Mouse (Mus musculus) A20 (cell line): ENCODE data around the gene Fam53b.

Experiments
- DNase-seq: peaks from one replicate; pipeline ENCODE4 v3.0.0-alpha.2; 2011; ENCODE audit warnings: low read depth, low spot score

Gene Fam53b

DNA sequence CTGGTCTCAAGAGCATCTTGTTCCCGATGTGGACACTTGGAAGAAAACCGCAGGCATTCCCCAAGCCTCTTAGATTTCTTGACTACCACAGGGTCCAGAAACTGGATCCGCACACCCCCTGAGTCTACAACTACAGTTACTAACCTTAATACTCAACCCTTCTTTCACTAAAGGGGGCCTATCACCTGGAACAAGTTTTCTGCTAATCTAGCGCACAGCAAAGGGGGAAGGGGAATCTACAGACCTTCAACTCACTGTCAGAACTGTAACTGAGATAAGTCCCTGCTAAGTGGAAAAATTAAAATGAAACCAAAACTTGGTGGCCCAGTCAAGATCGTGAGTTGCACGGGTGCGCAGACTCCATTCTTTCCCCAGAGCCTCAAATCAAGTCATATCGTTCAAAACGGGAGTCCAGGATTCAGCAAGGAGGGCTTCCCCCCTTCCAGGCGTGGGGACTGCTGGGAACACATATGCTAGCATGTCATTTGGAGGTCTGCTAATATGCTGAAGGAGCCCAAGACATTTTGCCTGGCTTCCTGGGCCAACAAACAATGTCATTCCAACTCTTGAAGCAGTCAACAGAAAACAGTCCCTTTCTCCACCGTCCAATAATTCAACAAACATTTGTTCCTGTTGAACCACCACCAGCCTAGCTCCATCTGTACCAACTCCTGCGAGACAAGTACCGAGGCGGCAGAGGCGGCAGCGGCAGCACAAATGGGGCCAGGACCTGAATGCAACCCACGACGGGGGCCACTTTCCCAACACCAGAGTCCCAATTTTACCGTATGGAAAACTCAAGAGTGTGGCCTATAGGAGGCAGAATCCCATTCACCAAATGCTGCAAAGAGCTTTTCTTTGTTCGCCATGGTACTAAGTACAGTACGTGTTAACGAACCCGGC, 1.7 kb downstream of the Fam53b start:
- DNase-seq, result peak; percentile 79

DNA sequence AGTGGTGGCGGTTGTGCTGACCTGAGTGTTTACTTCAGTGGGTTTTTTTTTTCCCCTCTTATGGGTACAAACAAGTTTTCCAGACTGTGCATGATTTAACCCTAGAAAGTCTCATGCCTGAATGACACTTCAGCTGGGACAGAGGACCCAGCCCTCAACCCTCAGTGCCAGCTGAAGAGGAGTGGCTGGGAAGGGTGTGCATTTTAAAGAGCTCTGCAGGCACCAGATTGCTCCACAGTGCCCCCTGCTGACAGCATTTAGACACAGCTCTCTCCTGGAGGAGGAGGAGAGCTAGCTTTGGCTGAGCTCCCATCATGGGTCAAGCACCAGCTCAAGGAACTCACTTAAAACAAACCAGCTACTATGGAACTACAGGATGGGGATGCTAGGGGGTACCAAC, 2.8 kb downstream of the Fam53b start:
- peak; percentile 90 for DNase-seq

DNA sequence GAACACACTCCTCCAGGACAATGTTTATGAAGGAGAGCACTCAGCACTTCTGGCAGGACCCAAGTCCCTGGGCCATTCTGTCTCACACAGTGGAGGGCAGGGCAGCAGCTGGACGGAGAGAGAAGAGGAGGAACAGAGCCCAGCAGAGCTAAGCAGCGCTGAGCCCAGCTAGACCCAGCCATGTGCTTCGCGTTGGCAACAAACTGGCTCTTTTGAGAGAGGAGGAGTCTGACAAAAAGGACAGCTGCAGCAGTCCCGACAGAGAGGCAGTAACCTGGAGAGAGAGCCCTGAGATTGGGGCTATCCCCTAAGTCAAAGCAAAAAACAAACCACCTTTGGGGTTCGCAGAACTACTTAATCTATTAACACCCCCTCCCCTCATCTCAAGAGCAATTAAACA, 3.3 kb downstream of the Fam53b start:
- DNase-seq, result no peak

DNA sequence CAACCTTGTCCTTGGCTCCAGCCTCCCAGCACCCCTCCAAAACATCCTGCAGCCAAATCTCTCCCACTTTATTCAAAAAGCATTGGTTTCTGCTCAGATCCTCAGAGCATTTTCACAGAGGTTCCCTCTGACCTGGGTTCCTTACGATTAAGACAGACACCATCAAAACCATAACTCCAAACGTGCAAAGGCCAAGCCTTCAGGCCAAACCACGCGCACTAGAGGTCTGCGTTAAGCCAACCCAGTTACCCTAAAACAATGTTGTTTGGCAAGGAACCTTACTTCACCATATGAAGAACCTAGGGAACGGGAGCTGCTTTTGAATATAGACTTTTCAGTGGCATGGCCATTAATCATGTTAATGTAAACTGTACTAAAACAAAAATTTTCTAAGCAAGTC, 4.0 kb downstream of the Fam53b start:
- no peak for DNase-seq

DNA sequence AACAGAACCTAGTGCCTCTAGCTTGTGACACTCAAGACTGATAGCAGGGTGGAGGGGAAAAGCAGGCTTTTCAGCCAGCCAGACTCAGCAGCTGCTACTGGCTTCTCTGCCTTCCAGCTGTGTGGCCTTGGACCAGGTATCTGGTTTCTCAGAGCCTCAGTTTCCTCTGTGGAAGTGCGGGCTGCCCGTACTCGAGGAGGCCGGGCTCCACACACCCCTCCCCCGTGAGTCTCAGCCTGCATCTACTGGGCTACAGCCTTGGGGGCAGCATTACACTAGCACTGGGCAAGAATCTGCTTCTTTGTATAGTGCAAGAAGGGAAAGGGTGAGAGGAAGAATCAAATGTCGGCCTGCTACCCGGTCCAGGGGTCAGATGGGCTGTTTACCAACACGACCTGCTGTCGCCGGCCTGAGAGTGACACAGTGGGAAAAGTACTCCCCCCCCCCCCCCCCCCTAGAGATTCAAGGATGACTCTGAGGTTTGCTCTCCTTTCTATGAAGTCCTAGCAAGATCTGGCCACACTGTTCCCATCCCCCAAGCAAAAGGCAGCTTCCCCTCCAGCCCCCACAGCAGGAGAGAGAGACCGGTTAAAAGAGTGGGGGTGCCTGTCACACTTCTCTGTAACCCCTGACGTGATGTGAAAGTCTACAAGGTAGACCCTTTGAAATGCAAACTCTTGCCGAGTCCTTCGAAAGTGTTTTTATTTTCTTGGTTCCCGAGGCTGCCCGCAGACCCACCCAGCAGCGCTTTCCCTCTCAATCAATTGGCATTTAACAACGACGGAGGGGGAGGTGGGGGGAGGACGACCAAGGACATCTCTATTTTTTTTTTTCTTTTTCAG, 4.6 kb downstream of the Fam53b start:
- DNase-seq, result no peak

DNA sequence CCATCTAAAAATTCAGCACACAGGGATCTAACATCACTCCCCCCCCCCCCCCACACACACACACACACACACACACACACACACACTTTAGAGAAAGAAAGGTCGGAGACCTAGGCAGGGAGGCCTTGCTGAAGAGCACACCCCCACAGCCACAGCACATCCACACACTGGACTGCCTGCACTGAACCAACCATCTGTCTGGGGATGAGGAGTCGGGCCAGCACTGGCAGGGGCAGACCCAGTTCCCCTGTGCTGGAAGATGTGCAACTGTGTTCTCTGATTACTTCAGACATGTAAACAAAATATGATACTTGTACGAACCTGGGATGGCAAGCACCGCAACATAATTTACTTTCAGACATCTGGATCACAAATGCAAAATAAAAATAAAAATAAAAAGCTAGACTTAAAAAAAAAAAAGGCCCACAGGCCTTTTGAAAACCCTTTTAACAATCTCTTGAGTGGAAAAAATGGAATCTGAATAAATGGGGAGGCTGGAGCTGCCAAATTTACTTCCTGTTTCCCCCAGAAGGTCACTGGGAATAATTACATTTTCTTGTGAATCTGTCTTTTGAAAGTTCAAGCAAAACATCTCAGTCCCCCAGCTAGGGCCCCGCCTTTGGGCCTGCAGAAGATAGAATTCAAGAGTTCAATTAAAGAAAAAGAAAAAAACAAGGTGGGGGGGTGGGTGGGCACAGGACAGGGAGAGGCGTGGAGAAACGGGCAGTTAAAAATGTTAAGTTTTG, 5.5 kb downstream of the Fam53b start:
- DNase-seq, result no peak

DNA sequence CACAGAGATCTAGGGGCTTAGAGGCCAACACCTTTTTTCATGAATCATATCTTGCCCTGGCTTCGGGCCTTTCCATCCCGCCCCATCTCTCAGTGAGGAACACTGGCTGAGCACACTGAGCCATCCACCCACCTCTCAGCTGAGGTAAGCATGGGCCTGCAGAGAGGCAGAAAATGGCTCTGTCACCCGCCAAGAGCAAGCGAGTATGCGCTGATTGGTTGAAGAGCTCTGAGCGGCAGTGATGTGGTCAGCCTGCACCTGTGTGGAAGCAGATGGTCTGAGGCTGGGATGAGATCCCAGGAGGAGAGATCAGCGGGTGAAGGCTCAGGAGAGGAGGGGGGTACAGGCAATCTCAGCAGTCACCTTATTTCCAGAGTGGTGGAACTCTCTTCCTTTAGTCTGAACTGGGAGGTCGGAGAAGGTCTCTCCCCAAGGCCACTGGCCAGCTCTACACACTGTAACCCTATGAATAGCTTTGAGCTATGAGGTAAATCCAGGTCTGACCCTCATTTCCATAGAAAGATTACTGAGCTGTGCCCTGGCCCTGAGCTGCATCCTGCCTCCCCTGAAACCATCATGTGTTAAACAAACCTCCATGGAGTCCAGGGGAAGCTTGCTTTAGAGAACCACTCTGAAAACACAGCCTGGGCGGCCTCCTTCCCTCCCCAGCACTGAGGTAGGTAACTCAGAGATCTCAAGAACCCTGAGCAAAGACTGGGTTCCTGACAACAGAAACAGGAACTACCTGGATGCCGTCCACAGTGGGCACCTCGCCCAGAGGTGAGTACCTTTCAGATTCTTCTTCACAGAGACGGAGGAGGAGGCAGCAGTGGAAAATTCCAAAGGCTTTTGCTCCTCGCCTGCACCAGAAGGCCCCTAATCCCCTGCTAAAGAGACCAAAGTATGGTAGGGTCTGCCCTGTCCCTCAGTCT, 6.5 kb downstream of the Fam53b start:
- DNase-seq, result no peak

DNA sequence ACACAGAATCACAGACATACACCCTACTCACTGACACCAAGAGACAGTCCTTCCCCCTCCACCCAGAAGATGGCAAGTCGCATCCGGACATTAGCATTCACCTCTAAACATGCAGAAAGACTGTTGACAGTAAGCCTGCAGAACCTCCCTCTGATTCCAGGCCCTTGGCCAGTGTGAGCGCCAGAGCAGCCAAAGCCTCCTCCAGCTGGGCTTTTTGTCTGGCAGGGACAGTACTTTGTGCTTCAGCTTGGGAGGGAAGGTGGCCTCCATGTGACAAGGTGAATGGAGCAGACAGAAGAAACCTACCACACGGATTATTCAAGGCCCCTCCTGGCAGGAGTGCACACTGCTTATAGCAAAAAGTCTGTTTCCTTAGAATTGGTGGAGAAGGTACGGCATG, 7.4 kb downstream of the Fam53b start:
- DNase-seq, result no peak

DNA sequence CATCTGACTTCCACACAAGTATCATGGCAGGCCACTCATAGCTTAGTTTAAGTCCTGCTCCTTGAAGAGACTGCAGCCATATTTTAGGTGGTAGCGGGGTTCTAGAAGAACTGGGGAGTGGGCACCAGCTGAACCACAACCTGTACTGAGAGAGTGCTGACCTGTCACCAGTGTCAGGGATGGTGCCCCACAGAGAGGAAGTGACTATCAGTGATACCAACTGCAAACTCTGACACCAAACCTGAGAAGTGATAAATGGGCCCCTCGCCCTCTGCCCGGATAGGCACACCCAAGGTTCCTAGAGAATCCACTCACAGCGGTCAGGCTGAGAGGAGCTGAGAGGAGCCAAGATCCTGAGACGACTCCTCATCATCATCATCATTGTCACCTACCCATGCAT, 8.7 kb downstream of the Fam53b start:
- DNase-seq, result no peak

DNA sequence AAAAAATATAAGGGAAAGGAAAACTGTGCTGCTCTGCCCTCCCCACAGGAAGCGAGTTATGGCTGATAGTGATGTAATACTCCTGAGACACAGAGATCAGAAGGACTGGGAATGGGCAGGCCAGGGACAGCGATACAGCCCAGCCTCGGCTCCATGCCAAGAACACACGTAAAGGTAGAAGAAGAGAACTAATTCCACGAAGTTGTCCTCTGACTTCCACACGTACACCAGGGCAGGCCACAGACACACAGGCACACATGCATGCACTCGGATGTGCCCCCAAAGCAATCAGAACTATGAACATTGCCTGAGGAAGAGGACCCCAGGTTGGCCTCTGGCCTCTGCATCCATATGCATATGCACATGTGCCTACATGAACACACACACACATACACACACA, 9.2 kb downstream of the Fam53b start:
- DNase-seq, result no peak

DNA sequence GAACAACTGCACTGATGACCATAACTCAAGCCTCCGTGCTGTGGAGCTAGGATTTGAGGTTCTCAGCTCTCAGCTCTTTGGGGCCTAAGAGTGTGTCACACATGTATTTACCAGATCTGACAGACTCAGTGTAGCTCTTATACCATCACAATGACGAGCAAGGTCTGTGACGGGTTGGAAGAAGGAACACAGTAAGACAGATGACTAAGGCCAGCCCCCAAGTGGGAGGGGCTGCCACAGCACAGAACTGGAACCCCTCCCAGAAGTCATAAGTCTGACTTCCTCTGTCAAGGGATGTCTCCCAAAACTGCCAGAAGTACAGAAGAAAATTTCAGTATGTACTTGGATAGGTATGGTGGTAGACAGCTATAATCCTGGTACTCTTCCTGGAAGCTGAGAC, 9.7 kb downstream of the Fam53b start:
- no peak for DNase-seq

DNA sequence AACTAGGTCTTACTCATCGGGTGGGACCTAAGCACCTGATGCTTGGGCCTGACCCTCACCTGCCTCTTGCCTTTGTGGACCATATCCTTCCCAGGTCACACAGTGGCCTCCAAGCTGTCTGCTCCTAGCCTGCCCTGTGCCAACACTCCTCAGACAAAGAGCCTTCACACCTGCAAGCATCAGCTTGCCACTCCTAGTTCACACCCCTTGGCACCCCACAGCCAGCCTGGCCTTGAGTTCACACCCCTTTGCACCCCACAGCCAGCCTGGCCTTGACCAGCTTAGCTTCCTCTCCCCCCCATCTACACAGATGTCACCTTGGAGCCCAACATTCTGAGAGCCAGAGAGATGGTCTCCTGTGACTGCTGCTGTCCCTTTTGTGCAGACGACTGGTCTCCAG, 10.3 kb downstream of the Fam53b start:
- DNase-seq, result no peak

DNA sequence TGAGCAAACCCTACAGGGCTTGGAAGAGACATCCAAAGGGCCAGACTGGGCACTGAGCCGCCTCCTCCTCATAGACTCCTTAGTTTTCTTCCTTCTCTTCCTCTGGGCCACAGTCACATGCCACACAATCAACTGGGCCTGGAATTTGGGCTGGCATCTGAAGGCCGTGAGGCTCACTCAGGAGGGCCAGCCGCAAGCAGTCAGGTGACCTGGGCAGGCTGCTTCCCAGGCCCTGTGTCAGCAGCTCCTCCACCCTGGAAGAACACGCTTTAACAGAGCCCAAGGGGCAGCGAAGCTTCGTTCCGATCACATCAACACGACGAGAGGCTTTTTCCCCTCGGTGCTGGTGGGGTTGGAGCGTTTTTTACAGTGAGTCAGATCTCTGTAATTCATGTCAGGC, 11.0 kb downstream of the Fam53b start:
- DNase-seq, result no peak

DNA sequence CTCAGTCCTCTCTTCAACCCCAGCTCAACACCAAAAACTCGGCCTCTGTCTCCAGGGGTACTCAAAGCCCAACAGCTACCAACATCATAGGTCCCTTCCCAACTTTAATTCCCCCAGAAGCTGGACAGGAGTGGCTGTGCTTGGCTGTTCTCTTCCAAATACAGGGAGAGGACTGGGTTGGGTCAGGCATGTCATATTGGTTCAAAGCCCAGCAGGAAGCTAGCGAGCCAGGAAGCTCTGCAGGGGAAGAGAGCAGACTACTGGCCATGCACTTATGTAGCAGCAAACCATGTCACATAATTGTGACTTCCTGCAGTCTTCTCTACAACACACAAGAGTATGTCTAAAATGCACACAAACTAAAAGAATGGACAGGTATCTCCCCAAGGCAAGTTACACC, 11.6 kb downstream of the Fam53b start:
- no peak for DNase-seq

DNA sequence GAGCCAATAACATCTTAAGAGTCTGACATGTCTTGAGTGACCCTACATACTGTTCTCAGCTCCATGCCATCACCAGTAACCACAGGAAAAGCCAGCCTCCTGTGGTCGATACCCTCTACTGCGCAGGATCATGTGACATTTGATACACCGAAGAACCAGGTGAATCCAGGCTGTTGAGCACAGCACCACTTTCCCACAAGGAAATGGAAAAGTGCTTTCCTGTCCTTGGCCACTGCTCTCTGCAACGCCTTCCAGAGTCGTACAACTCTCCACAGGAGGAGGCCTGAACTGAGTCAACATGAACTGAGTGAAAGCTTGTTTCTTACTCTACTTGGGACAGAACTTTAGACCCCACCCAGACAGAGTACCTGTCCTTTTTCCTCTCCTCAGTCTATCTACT, 12.2 kb downstream of the Fam53b start:
- no peak for DNase-seq

DNA sequence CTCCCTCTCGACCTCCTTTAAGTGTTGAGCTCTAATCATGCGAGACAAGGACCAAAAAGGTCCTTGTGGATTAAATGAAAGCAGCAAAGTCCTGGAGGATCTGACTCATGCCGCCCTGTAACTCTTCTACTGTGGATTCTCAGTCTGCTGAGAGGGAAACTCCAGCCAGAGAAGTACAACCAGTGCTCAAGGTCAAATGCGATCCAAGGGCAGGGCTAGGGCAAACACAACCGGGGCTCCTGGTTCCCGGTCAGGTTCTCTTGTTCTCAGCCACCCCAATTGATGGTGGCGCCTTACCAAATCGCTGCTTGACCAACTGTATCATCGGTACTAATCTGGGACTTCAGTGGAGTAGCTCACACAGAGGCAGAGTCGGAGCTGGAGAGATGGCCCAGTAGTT, 12.8 kb downstream of the Fam53b start:
- DNase-seq, result no peak

DNA sequence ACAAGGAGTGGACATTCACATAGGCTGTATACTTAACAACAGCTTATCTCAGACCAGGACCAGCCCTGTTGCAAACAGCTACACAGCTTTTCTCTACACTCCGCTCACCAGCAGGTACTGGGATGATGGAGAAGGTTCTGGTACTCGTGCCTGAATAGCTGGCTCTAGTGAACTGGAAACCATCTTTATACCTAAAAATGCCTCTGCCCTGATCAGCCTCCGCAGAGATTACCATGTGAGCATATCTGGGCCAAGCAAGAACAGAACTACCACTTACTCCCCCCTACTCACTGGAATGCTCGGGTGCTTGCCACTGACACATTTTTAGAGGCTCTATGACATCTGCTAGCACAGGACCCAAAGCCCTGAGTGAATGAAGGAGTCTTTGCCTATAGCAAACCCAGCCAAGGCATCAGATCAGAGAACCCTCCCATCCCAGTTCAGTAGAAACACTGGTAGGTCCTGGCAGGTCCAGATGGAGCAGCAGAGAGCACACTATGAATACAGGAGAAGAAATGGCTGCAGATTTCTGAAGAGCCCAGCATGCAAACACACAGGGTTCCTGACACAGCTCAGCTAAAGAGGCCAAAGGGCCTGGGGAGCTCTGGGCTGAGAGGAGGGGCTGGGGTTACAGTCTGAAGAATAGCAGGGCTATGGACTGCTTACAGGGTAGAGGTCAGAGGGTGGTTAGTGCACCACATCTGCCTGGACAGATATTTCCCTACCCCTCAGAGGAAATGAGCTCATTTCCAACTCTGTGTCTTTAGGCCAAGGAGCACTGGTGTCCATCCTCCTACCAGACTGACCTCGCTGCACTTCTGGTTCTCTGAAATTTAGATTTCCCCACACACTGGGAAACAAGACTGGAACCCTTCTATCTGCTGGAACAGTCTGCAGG, 14.3 kb downstream of the Fam53b start:
- DNase-seq, result no peak

DNA sequence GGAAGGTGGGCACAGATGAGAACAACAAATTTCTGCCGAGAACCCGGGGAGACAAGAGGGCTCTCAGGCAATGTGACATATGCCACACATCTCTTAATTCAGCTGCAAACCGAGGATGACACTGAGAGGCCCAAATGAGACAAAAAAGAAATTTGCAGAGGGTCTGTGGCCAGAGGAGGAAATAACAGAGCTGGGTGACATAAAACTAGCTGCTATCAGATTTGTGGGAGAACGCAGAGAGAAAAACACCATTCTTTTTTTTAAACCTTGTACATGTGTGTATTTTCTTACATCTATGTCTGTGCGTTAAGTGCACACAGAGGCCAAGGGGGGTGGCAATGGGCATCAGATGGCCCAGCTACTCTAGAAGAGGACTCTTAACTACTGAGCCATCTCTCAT, 18.5 kb downstream of the Fam53b start:
- no peak for DNase-seq

DNA sequence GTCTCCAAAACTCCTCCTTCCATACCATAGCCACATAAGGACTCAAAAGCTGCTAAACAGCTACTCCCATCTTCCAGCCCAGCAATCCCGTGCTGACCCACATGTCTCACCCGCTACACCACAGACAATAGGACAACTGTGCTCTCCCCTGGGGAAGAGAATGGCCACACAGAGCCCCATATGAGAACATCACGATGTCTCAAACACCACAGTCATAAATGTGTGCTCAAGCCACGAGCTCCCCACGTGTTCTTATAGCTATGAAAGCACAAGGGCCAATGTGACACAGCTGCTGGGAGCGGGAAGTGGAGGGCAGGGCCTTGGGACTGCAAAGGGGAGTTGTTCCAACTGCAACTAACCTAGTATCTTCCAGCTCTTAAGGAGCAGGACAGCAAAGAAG, 20.2 kb downstream of the Fam53b start:
- DNase-seq, result no peak
